Mouse (Mus musculus) heart, embryonic 10.5 days (tissue): ENCODE data around the gene Paxip1. TPM values are rescaled to one million over a fixed set of nuclear protein-coding genes. Genes with fewer than 3 reads are reported as not detected.

Experiments
- DNase-seq: peaks from one replicate; pipeline ENCODE4 v3.0.0-alpha.2; 2017; ENCODE audit warnings: low spot score
- H3K27ac ChIP-seq: fragments of 300-500 bp; sonication (generic); 2 replicates; pipeline ENCODE4 v1.5.1; 2016; ENCODE audit warnings: mild to moderate bottlenecking
- H3K27me3 ChIP-seq: fragments of 300-500 bp; sonication (generic); 2 replicates; pipeline ENCODE4 v1.6.1; 2016; ENCODE audit warnings: mild to moderate bottlenecking; ENCODE audit not compliant: poor library complexity, insufficient read depth, severe bottlenecking
- H3K36me3 ChIP-seq: fragments of 300-500 bp; sonication (generic); 2 replicates; pipeline ENCODE4 v1.6.1; 2016; ENCODE audit warnings: mild to moderate bottlenecking, moderate library complexity
- H3K4me1 ChIP-seq: fragments of 300-500 bp; sonication (generic); 2 replicates; pipeline ENCODE4 v1.6.1; 2016; ENCODE audit warnings: mild to moderate bottlenecking
- H3K4me3 ChIP-seq: fragments of 300-500 bp; sonication (generic); 2 replicates; pipeline ENCODE4 v1.5.1; 2016; ENCODE audit warnings: mild to moderate bottlenecking, moderate library complexity
- H3K9me3 ChIP-seq: fragments of 300-500 bp; sonication (generic); 2 replicates; pipeline ENCODE4 v1.6.1; 2016; ENCODE audit warnings: mild to moderate bottlenecking, moderate library complexity
- WGBS: fragments of 180-500 bp; shearing (Covaris S2); methylation state at CpG from one replicate; pipeline ENCODE4 v1.1.7; 2016; 5-methylcytosine and 5-hydroxymethylcytosine counted together
- polyA plus RNA-seq: library from polyadenylated mRNA; unstranded; fragments of >200 nt; fragmentation: Nextera tagmentation; extraction: Ambion mirVana; gene quantifications from 2 replicates; pipeline ENCODE4 v1.2.1, GENCODE M21; 2016

Gene Paxip1
- polyA plus RNA-seq, result 36.5 and 38.0 TPM in 2 replicates

DNA sequence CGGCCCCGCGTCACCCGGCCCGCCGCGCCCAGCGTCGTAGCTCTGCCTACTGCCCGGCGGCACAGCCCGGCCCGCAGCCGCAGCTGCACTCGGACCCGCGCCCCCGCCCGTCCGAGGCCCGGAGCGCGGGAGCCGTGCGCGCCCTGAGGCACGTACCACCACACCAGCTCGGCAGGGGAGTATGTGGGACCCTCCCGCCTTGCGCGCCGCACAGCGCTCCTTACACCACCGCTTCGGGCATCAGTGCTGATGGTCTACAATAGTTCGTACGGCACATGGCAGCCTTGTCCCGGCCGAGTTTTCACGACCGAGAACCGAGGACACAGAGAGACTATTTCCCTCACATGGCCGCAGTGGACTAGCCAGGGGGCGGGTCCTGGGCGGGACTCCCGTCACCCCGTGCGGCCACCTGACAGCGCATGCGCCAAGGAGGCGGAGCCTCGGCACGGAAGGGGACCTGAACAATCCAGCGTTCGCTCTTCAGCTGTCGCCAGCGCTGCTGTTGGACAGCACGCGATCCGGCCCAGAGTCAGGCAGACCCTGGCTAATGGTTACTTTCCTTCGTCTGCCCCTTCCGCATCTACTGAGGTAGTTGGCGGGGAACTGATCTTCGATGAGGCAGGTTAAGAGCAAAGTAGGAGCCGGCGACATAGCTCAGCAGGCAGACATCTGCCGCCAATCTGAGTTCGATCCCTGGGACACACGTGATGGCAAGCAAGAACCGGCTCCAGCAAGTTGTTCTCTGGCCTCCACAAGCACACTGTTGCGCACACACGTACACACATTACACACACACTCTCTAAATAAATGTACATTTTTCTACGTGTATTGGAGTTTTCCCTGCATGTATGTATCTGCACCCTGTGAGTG is at the start of gene Paxip1:
TSS of gene Paxip1 (minus strand) at position 389 of the 870 bp plus-strand sequence.
- Histone ChIP-seq H3K4me1 (peaks cover 14% of the 10 kb centered on the region), H3K36me3 (peaks cover 26% of the 10 kb centered on the region), H3K27ac (peak within 1 kb of the TSS; percentile 97), H3K4me3 (peak within 1 kb of the TSS; percentile 80), H3K9me3 (no peaks in the 10 kb centered on the region), H3K27me3 (no peaks in the 10 kb centered on the region)
- DNase-seq, result peak; percentile 97
- WGBS, result under 1% methylated on average over 68 of the region's 73 CpGs

DNA sequence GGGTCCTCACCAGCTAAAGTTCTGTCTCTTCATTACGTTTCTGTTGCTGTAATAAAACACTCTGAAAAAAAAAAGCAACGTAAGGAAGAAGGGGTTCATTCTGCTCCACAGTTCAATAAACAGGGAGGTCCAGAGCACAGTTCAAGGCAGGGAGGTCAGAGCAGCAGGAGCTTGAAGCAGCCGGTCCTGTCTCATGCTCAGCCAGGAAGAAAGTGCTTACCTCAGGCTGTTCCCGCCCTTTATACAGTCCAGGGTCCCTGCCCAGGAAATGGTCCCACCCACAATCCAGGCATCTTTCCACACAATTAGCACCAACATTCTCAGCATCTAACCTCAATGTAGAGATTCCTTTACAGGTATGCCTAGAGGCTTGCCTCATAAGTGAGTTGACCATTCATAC is 46.6 kb upstream of the Paxip1 start:
- peaks cover 21% of the 10 kb centered on the region for H3K27me3 ChIP-seq
- no peak overlapping the region for H3K27ac ChIP-seq
- no peak for DNase-seq
- H3K4me1 ChIP-seq, result peaks cover 3% of the 10 kb centered on the region; the same call in 1 of the 2 replicates
- no peaks in the 10 kb centered on the region for H3K36me3 ChIP-seq
- no peak overlapping the region for H3K4me3 ChIP-seq
- 42% methylated on average over 4 of the region's 4 CpGs for WGBS
- H3K9me3 ChIP-seq, result no peaks in the 10 kb centered on the region

DNA sequence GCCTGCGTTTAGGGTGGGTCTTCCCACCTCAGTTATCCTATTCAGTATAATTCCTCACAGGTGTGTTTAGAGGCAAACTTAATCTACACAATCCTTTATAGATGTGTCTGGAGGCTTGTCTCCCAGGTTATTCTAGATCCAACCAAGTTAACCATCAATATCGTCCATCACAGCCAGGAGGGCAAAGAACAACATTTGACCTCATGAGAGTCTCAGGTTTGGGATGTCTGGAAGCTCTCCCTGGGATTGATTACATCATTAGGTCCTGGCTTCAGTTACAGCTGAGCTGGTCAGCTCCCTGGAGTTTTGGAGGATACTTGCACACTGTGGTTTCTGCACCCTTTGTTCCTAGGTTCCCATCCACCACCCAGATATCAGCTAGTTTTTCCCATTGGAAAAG is 43.6 kb upstream of the Paxip1 start:
- WGBS, result 79% methylated on average over 2 of the region's 2 CpGs
- no peak overlapping the region for H3K27ac ChIP-seq
- H3K4me3 ChIP-seq, result no peak overlapping the region

DNA sequence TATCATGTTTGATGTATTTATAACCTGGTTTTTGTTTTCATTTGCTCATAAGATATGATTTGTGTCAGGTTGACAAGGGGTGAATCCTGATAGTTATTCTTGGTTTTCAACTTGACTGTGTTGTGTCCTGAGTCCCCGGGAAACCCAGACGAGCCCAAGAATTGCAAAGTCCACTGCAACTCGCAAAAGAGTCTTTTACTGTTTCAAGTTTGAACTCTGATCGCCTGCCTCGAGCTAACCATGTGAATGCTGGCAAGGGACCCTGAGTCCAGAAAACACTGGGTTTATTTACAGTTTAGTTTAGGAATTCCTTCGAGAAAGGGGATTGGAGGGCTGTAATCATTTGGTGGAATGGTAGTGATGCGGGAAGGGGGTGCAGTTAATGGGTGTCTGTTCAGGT is 36.5 kb upstream of the Paxip1 start:
- H3K9me3 ChIP-seq, result no peaks in the 10 kb centered on the region
- H3K27me3 ChIP-seq, result no peaks in the 10 kb centered on the region
- H3K4me1 ChIP-seq, result no peaks in the 10 kb centered on the region
- H3K36me3 ChIP-seq, result no peaks in the 10 kb centered on the region
- no peak for DNase-seq
- WGBS, result 80% methylated on average over 7 of the region's 7 CpGs
- no peak overlapping the region for H3K27ac ChIP-seq
- no peak overlapping the region for H3K4me3 ChIP-seq

More for the DNA sequence above, 43.6 kb upstream of the Paxip1 start:
- Histone ChIP-seq H3K36me3 (no peaks in the 10 kb centered on the region), H3K4me1 (no peaks in the 10 kb centered on the region), H3K9me3 (no peaks in the 10 kb centered on the region), H3K27me3 (no peaks in the 10 kb centered on the region)
- no peak for DNase-seq

DNA sequence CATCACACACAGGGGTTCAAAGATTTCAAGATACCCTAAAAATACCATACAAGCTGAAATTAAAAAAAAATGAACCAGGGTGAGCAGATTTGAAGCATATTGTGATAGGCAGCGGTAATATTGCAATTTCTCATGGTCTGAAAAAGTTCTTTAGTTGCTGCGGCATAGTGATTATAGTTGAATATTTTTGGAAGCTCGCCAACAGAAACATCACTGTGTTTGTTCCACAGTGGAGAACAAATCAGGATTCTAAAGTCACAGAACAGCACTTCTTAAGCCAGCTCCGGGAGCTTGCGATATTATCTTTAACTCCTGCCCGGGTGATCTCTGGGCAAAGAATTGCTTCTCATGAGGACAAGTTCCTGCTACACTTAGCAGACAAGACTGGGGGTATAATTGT is 29.7 kb upstream of the Paxip1 start:
- no peak overlapping the region for H3K27ac ChIP-seq
- no peak overlapping the region for H3K4me3 ChIP-seq
- WGBS, result 66% methylated on average over 6 of the region's 6 CpGs
- no peak for DNase-seq
- H3K36me3 ChIP-seq, result no peaks in the 10 kb centered on the region
- H3K4me1 ChIP-seq, result no peaks in the 10 kb centered on the region
- no peaks in the 10 kb centered on the region for H3K27me3 ChIP-seq
- H3K9me3 ChIP-seq, result no peaks in the 10 kb centered on the region

DNA sequence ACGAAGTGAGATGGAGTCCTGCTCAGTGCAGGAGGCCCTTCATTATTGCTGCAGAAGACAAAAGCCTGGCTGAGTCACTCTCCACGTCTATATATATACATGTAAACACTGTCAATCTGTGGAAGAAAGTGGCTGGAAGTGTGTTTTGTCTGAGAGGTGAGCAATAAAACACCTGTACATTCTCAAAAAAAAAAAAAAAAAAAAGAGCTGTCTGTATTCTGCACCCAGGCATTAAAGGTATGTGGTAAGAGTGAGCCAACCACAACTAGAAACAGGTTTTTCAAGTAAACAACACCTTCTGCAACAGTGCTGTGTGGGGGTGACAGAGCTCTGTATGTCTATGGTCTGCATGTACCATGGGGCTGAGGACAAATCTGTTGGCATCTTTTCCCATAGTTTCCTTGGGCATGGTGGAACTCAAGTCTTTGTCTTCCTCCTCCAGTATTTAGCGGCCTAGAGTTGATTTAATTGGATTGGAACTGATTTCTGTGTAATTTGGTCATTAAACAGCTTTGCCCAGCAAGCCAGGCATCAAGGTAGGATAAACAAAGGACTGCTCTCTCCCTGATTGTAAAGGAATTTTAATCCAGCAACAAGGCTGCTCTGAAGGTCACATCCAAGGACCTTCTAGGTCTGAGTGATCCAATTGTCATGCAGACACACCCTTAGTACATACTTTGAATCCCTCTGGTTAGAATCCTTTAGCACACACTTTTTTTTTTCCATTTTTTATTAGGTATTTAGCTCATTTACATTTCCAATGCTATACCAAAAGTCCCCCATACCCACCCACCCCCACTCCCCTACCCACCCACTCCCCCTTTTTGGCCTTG is 27.6 kb upstream of the Paxip1 start:
- Histone ChIP-seq H3K27me3 (no peaks in the 10 kb centered on the region), H3K4me1 (no peaks in the 10 kb centered on the region), H3K9me3 (no peaks in the 10 kb centered on the region), H3K4me3 (no peak overlapping the region), H3K27ac (no peak overlapping the region), H3K36me3 (no peaks in the 10 kb centered on the region)
- no peak for DNase-seq
- 70% methylated on average over 3 of the region's 3 CpGs for WGBS

DNA sequence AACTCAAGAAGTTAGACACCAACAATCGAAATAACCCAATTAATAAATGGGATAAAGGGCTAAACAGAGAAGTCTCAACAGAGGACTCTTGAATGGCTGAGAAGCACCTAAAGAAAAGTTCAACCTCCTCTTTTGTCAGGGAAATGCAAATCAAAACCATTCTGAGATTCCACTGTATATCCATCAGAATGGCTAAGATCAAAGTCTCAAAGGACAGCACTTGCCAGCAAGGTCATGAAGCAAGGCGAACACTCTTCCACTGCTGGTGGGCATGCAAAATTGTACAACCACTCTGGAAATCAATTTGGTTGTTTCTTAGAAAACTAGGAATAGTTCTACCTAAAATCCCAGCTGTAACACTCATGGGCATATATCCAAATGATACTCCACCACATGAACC is 22.8 kb upstream of the Paxip1 start:
- Histone ChIP-seq H3K4me3 (no peak overlapping the region), H3K27me3 (no peaks in the 10 kb centered on the region), H3K36me3 (no peaks in the 10 kb centered on the region), H3K4me1 (no peaks in the 10 kb centered on the region), H3K9me3 (no peaks in the 10 kb centered on the region), H3K27ac (no peak overlapping the region)
- WGBS, result 76% methylated on average over 2 of the region's 2 CpGs
- DNase-seq, result no peak

DNA sequence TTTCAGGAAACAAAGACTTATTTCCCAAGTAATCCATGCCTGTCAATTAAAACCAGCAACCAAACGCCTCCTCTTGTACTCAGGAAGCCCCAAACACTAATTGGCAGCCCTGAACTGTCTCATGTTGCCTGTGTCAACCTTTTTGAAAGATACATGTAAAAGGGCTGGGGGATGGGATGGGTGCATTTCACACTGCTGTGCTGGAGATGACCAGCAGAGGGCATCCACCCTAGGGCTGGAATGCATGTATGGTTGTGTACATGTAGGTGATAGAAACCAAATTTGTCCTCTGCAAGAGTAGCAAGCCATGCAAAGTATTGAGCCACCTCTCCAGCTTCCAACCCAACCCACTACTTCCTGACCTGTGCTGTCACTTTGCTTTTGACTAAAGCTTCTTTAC is 2.4 kb upstream of the Paxip1 start:
- Histone ChIP-seq H3K27me3 (no peaks in the 10 kb centered on the region), H3K4me3 (no peak overlapping the region), H3K27ac (no peak overlapping the region), H3K9me3 (no peaks in the 10 kb centered on the region), H3K4me1 (peaks cover 14% of the 10 kb centered on the region), H3K36me3 (0 out of 2 replicates have a peak, but pooled peaks cover 2% of the 10 kb centered on the region)
- peak; percentile 79 for DNase-seq
- WGBS, result 13% methylated on average over 1 of the region's 1 CpGs

DNA sequence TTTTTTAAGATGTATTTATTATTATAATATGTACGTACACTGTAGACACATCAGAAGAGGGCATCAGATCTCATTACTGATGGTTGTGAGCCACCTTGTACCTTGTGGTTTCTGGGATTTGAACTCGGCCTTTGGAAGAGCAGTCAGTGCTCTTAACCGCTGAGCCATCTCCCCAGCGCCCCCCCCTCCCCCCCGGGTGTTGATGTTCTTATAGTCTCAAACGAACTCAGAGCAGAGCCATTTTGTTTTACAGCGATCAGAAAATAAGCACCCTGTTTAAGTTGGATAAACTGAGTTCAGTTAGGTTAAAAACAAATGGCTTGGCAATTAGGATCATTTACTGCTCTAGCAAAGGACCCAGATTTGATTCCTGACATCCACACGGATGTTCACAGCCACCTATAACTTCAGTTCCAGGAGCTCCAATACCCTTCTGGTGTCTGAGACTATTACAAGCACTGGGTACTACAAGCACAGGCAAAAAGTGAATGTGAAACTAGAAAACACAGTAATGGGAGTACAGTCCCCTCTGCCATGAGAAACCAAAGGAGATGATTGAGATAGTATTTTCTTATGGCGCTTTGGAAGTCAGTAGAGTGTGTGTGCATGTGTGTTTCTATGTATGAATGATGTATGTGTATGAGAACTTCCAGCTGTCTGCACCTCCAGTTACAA is 1.2 kb upstream of the Paxip1 start:
- peak overlapping the region; percentile 97; the same call in 1 of the 2 replicates for H3K27ac ChIP-seq
- peak overlapping the region; percentile 80 for H3K4me3 ChIP-seq
- WGBS, result 50% methylated on average over 9 of the region's 9 CpGs

DNA sequence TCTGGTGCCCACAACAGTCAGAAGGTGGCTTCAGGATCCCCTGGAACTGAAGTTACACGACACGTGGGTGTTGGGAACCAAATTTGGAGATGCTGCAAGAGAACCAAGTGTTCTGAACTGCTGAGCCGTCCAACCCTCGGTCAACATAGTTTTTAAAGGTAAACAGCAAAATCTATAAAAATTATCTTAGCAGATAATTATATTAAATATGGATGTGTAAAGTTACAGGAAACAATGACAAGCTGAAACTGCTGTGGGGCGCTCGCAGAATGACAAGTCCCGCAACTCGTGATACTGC is 631 bp upstream of the Paxip1 start:
- H3K4me3 ChIP-seq, result peak overlapping the region; percentile 80
- WGBS, result 16% methylated on average over 8 of the region's 8 CpGs
- peaks cover 14% of the 10 kb centered on the region for H3K4me1 ChIP-seq
- no peaks in the 10 kb centered on the region for H3K27me3 ChIP-seq
- no peaks in the 10 kb centered on the region for H3K9me3 ChIP-seq
- peak overlapping the region; percentile 97 for H3K27ac ChIP-seq
- peaks cover 20% of the 10 kb centered on the region for H3K36me3 ChIP-seq
- DNase-seq, result peak; percentile 68

More for the DNA sequence above, 1.2 kb upstream of the Paxip1 start:
- Histone ChIP-seq H3K9me3 (no peaks in the 10 kb centered on the region), H3K27me3 (no peaks in the 10 kb centered on the region), H3K4me1 (peaks cover 14% of the 10 kb centered on the region), H3K36me3 (peaks cover 14% of the 10 kb centered on the region)
- DNase-seq, result peak; percentile 67

DNA sequence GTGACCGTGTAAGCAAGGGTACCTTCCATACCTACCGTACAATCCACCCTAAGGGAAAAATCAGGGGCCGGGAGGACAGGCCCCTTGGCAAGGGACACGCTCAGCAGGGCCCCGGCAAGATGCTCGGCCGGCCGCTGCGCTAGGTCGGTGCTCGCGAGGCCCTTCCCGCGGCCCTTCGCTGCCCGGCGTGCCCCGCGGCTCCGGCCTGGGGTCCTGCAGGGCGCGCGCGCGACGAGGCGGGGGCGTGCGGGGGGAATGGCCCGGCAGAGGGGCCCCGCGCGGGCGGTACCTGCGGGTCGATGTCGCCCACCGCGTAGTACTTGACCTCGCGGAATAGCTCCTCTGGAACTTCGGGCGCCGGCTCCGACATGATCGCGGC is 592 bp downstream of the Paxip1 start:
- DNase-seq, result peak; percentile 86
- WGBS, result 2% methylated on average over 44 of the region's 47 CpGs
- Histone ChIP-seq H3K27me3 (no peaks in the 10 kb centered on the region), H3K36me3 (peaks cover 32% of the 10 kb centered on the region), H3K4me3 (peak overlapping the region; percentile 80), H3K27ac (peak overlapping the region; percentile 97), H3K9me3 (no peaks in the 10 kb centered on the region), H3K4me1 (peaks cover 14% of the 10 kb centered on the region)

DNA sequence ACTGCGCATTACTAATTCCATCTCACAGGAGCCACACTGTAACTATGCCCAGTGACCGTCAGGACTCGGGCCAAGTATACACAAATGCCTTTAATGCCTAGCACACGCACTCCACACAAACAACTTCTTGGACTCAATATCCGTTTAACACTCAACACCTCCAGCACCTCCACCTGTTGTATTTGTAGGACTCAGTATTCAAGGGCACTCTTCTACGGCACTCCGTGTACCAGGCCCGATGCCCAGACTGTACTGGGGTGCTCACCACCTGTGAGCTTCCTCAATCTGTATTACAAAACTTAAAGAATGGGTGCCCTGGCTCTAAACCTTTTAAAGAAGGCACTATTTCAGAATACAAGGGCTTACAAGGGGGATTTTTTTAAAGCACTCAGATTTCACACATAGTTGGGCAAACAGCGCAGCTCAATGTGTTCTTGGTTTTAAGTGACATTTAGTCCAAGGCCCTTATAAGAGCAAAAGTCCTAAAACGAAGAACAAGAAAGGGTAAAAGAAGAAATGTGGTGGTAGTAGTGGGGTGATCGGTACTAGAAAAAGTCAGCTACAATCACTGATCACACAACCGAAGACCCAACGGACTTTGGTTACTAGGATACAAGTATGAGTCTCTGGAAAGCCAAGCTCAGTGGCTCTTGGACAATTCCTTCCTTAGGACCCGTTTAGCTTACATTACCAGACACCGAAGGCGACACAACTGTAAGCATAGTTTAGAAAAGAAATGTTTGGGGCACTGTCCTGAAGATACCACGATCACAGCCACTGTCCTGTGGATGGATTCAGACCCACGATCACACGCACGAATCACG is 1.2 kb downstream of the Paxip1 start:
- 34% methylated on average over 21 of the region's 21 CpGs for WGBS
- peak; percentile 30 for DNase-seq
- Histone ChIP-seq H3K4me3 (peak overlapping the region; percentile 80), H3K4me1 (peaks cover 14% of the 10 kb centered on the region), H3K36me3 (peaks cover 38% of the 10 kb centered on the region), H3K27me3 (no peaks in the 10 kb centered on the region), H3K9me3 (no peaks in the 10 kb centered on the region), H3K27ac (peak overlapping the region; percentile 97)
